17 mouse cellular contexts compared by ENCODE assay signal in the genomic region with DNA sequence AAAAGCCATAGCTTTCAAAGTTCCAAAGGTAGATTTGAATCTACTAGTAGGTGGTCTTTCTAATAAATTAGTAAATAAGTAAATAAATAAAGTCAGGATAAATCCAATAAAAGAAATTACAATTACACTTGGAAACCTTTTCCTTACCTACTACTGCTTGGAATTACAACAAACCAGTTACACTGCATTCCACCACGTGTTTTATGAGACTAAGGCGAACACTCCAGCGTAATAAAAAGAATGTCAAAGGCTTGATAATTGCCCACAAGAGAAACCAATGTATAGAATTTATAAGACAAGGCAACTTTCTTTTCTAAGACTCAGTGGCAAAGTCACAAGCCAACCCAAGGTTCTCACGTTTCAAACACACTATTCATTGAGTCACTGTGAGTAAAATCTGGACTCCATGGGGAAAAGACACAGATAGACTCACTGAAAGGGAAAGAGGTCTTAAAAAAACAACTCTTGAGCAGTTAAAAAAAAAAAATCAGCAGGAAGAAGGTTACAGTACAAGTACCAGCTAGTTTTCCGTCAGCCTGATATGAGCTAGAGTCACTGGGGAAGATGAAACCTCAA. TPM values are rescaled to one million over a fixed set of nuclear protein-coding genes. Genes with fewer than 3 reads are reported as not detected.
DNase-seq lines count a peak whose midpoint lies in the region; ATAC-seq lines count a peak whose summit lies in the region.
"Had no signal": no experiment of that assay in that cellular context is flagged by ENCODE, and none has a peak within 500 bp of the region (broad histone marks: within the 10 kb centered on the region; RNA-seq: fewer than 3 reads in every experiment).

No protein-coding gene starts in this region.

- 0 out of 2 replicates have a peak overlapping the region, but pooled peaks have one; percentile 18 for H3K27ac ChIP-seq in limb, embryonic 12.5 days
- H3K27ac ChIP-seq in limb, embryonic 10.5 days = no peak overlapping the region
- H3K27ac ChIP-seq in embryonic facial prominence, embryonic 14.5 days (replicated peaks; ENCODE audit: low read depth, low read length) = no peak overlapping the region
- no peak overlapping the region; the same call in 1 of the 2 replicates for H3K27ac ChIP-seq in limb, embryonic 13.5 days
- H3K27ac ChIP-seq: macrophage had no signal

- peak; percentile 50; the same call in 1 of the 2 replicates for ATAC-seq in limb, embryonic 12.5 days (ENCODE audit: insufficient number of reproducible peaks, insufficient read depth, low FRiP score, low TSS enrichment, low read depth)
- ATAC-seq in embryonic facial prominence, embryonic 14.5 days (ENCODE audit: low read depth) = peak; percentile 47
- peak; percentile 68; the same call in 1 of the 2 replicates for ATAC-seq in limb, embryonic 13.5 days (ENCODE audit: low FRiP score, low read depth)
- no peak for ATAC-seq in erythroid progenitor cell, adult 5-6 weeks (replicated peaks; ENCODE audit: low FRiP score, poor library complexity, severe bottlenecking)
- ATAC-seq in CD4-positive, CD25-positive, alpha-beta regulatory T cell, adult 4 months = no peak
- ATAC-seq: hindbrain, embryonic 16.5 days had no signal

- H3K9ac ChIP-seq in limb, embryonic 12.5 days (replicated peaks) = no peak overlapping the region
- H3K9ac ChIP-seq in embryonic facial prominence, embryonic 14.5 days (ENCODE audit: low read depth, low read length) = no peak overlapping the region
- H3K9ac ChIP-seq in limb, embryonic 13.5 days = no peak overlapping the region

- H3K4me3 ChIP-seq in limb, embryonic 12.5 days (replicated peaks) = no peak overlapping the region
- H3K4me3 ChIP-seq in limb, embryonic 10.5 days = no peak overlapping the region
- no peak overlapping the region for H3K4me3 ChIP-seq in embryonic facial prominence, embryonic 14.5 days (ENCODE audit: low read depth, low read length)
- H3K4me3 ChIP-seq in limb, embryonic 13.5 days = no peak overlapping the region

- no peaks in the 10 kb centered on the region for H3K9me3 ChIP-seq in limb, embryonic 12.5 days
- no peaks in the 10 kb centered on the region for H3K9me3 ChIP-seq in limb, embryonic 10.5 days (replicated peaks)
- H3K9me3 ChIP-seq in embryonic facial prominence, embryonic 14.5 days (ENCODE audit: control insufficient read depth, low read length) = no peaks in the 10 kb centered on the region
- H3K9me3 ChIP-seq in limb, embryonic 13.5 days = no peaks in the 10 kb centered on the region

- no peaks in the 10 kb centered on the region for H3K36me3 ChIP-seq in limb, embryonic 12.5 days
- H3K36me3 ChIP-seq in limb, embryonic 10.5 days = no peaks in the 10 kb centered on the region
- no peaks in the 10 kb centered on the region for H3K36me3 ChIP-seq in embryonic facial prominence, embryonic 14.5 days (ENCODE audit: control insufficient read depth, insufficient read depth, low read length)
- H3K36me3 ChIP-seq in limb, embryonic 13.5 days = no peaks in the 10 kb centered on the region

- H3K4me2 ChIP-seq in limb, embryonic 12.5 days = no peak overlapping the region
- H3K4me2 ChIP-seq in embryonic facial prominence, embryonic 14.5 days (ENCODE audit: low read depth, low read length) = no peak overlapping the region
- peak overlapping the region; percentile 31; the same call in 1 of the 2 replicates for H3K4me2 ChIP-seq in limb, embryonic 13.5 days (replicated peaks)
- H3K4me2 ChIP-seq: heart, embryonic 11.5 days; liver, embryonic 11.5 days; midbrain, embryonic 11.5 days had no signal

- H3K4me1 ChIP-seq in limb, embryonic 12.5 days (replicated peaks) = peaks cover 60% of the 10 kb centered on the region
- peaks cover 65% of the 10 kb centered on the region for H3K4me1 ChIP-seq in limb, embryonic 10.5 days
- H3K4me1 ChIP-seq in embryonic facial prominence, embryonic 14.5 days (ENCODE audit: control insufficient read depth, insufficient read depth, low read length) = peaks cover 25% of the 10 kb centered on the region
- peaks cover 66% of the 10 kb centered on the region for H3K4me1 ChIP-seq in limb, embryonic 13.5 days

- no peak for DNase-seq in limb, embryonic 10.5 days (ENCODE audit: low spot score)
- DNase-seq in NIH3T3 (ENCODE audit: low read depth) = peak; percentile 48
- DNase-seq in embryonic facial prominence, embryonic 14.5 days (ENCODE audit: low spot score) = peak; percentile 59
- DNase-seq in layer of hippocampus, adult 18-20 months (ENCODE audit: low spot score in 2 of 2) = no peak
- DNase-seq: adrenal gland, adult 2 months; cerebellum, postnatal 10 days; layer of hippocampus, adult 9-11 months; thymus, postnatal 4 days had no signal

- 16% methylated on average over 5 of the region's 5 CpGs for WGBS in limb, embryonic 12.5 days
- WGBS in limb, embryonic 10.5 days = 40% methylated on average over 5 of the region's 5 CpGs
- WGBS in embryonic facial prominence, embryonic 14.5 days = 37% methylated on average over 5 of the region's 5 CpGs
- WGBS in limb, embryonic 13.5 days = 11% methylated on average over 5 of the region's 5 CpGs

- H3K27me3 ChIP-seq in limb, embryonic 12.5 days = no peaks in the 10 kb centered on the region
- no peaks in the 10 kb centered on the region for H3K27me3 ChIP-seq in limb, embryonic 10.5 days (ENCODE audit: low read depth, poor library complexity, severe bottlenecking)
- no peaks in the 10 kb centered on the region for H3K27me3 ChIP-seq in embryonic facial prominence, embryonic 14.5 days (replicated peaks; ENCODE audit: control insufficient read depth, insufficient read depth, low read length)
- no peaks in the 10 kb centered on the region; the same call in 1 of the 2 replicates for H3K27me3 ChIP-seq in limb, embryonic 13.5 days

RNA-seq across cellular contexts. Expression of gene Trio, which starts 21.4 kb away (rescaled TPM):
- 73.6 and 82.3 TPM in 2 replicates for polyA plus RNA-seq in limb, embryonic 12.5 days (2016; fragmentation: Nextera tagmentation; extraction: Ambion mirVana)
- polyA plus RNA-seq in limb, embryonic 10.5 days (2016; fragmentation: Nextera tagmentation; extraction: Ambion mirVana) = 31.4 and 38.4 TPM in 2 replicates
- polyA plus RNA-seq in embryonic facial prominence, embryonic 14.5 days (2014; fragmentation: Nextera tagmentation; extraction: Ambion mirVana) = 60.8 and 68.2 TPM in 2 replicates
- polyA plus RNA-seq in limb, embryonic 13.5 days (2015; fragmentation: Nextera tagmentation; extraction: Ambion mirVana) = 61.6 and 64.8 TPM in 2 replicates
- 6.3 and 9.0 TPM in 2 replicates for total RNA-seq in erythroid progenitor cell, adult 5-6 weeks (2015; ENCODE audit: low replicate concordance)
- total RNA-seq in erythroid progenitor cell, adult 5-6 weeks (2017; ENCODE audit: low replicate concordance) = 3.4 and 5.5 TPM in 2 replicates
- polyA plus RNA-seq in CD4-positive, CD25-positive, alpha-beta regulatory T cell, adult 4 months (2017; shearing (Covaris generic)) = 10 to 100 TPM in 1 of 2 experiments, 1 to 10 TPM in 1; 9.1 to 11.7 TPM
- 100 to 1,000 TPM; 283 to 296 TPM for total RNA-seq in layer of hippocampus, adult 18-20 months (2021)

Comparison
In these comparisons a context has a peak if more than half of its experiments do, and no peak if none do; other contexts are left out.
1. ATAC-seq: peak in limb, embryonic 12.5 days (single experiment), embryonic facial prominence, embryonic 14.5 days (single experiment) and limb, embryonic 13.5 days (single experiment); none in erythroid progenitor cell, adult 5-6 weeks (single experiment) and CD4-positive, CD25-positive, alpha-beta regulatory T cell, adult 4 months (single experiment).
2. DNase-seq: peak in NIH3T3 (single experiment) and embryonic facial prominence, embryonic 14.5 days (single experiment); none in limb, embryonic 10.5 days (single experiment) and layer of hippocampus, adult 18-20 months (0 of 2).